Mouse (Mus musculus) right cerebral cortex, postnatal 14 days (tissue): ENCODE data around the gene Map1a.

Source experiments
- DNase-seq: peaks from one replicate; pipeline ENCODE4 v3.0.0; 2022

The Map1a gene

GRCm38 (mm10) chr2:121288901-121289729 lies at the start of gene Map1a:
Gene Map1a (plus strand): TSS chr2:121289600.
- DNase-seq = peak; percentile 98

- DNase-seq = no peak
Measured at GRCm38 (mm10) chr2:121244099-121244498, 45.3 kb upstream of the Map1a start.

GRCm38 (mm10) chr2:121249758-121250157 lies 39.6 kb upstream of the Map1a start:
- DNase-seq = no peak

GRCm38 (mm10) chr2:121268446-121268845 lies 21.0 kb upstream of the Map1a start:
- no peak for DNase-seq

GRCm38 (mm10) chr2:121270521-121271235 lies 18.7 kb upstream of the Map1a start:
- DNase-seq = no peak

- peak; percentile 93 for DNase-seq
Measured at GRCm38 (mm10) chr2:121271236-121271927, 18.0 kb upstream of the Map1a start, which contains the start of gene Trp53bp1. Gene Trp53bp1 (minus strand): TSS chr2:121271407.

- no peak for DNase-seq
Measured at GRCm38 (mm10) chr2:121271928-121272516, 17.4 kb upstream of the Map1a start.

GRCm38 (mm10) chr2:121287850-121288249 lies 1.6 kb upstream of the Map1a start:
- no peak for DNase-seq

- no peak for DNase-seq
Measured at GRCm38 (mm10) chr2:121289730-121290540, 535 bp downstream of the Map1a start.

- DNase-seq = no peak
Measured at GRCm38 (mm10) chr2:121292316-121293013, 3.1 kb downstream of the Map1a start.

GRCm38 (mm10) chr2:121294182-121294581 lies 4.8 kb downstream of the Map1a start:
- DNase-seq = no peak

GRCm38 (mm10) chr2:121294753-121295607 lies 5.6 kb downstream of the Map1a start:
- peak; percentile 80 for DNase-seq

- DNase-seq = peak; percentile 74
Measured at GRCm38 (mm10) chr2:121295608-121296571, 6.5 kb downstream of the Map1a start.

GRCm38 (mm10) chr2:121296754-121297231 lies 7.4 kb downstream of the Map1a start:
- no peak for DNase-seq

GRCm38 (mm10) chr2:121297701-121298100 lies 8.3 kb downstream of the Map1a start:
- no peak for DNase-seq

- DNase-seq = no peak
Measured at GRCm38 (mm10) chr2:121298131-121298530, 8.7 kb downstream of the Map1a start.

GRCm38 (mm10) chr2:121299471-121299870 lies 10.1 kb downstream of the Map1a start:
- DNase-seq = no peak

GRCm38 (mm10) chr2:121300036-121300435 lies 10.6 kb downstream of the Map1a start:
- DNase-seq = no peak

GRCm38 (mm10) chr2:121308997-121309416 lies 19.6 kb downstream of the Map1a start:
- no peak for DNase-seq
